Mouse (Mus musculus): Measurements from ENCODE around the gene Supt7l. TPM values are rescaled to one million over a fixed set of nuclear protein-coding genes. Genes with fewer than 3 reads are reported as not detected.
"Not testable (repeated sequence)": the region's sequence is repeated elsewhere in the genome, so short reads cannot be mapped to it uniquely, and the experiment has no call there.

The Supt7l gene
- 26.2 and 29.2 TPM in 2 replicates for total RNA-seq (2017)

GRCm38 (mm10) chr5:31527707-31528106, at the start of gene Supt7l:
Supt7l (minus strand) TSS chr5:31527807.
- ATAC-seq (replicated peaks in 1 of 2; ENCODE audit: insufficient read depth in 1 of 2, low FRiP score in 2 of 2, low TSS enrichment in 1 of 2, low read depth in 1 of 2, poor library complexity in 2 of 2, severe bottlenecking in 2 of 2): not testable (repeated sequence)

GRCm38 (mm10) chr5:31576539-31576975, 49.0 kb upstream of the Supt7l start:
- 0 out of 4 replicates have a peak, but pooled peaks of 1 of the 2 experiments have one; percentile 42 for ATAC-seq (replicated peaks in 1 of 2; ENCODE audit: insufficient read depth in 1 of 2, low FRiP score in 2 of 2, low TSS enrichment in 1 of 2, low read depth in 1 of 2, poor library complexity in 2 of 2, severe bottlenecking in 2 of 2)

DNA sequence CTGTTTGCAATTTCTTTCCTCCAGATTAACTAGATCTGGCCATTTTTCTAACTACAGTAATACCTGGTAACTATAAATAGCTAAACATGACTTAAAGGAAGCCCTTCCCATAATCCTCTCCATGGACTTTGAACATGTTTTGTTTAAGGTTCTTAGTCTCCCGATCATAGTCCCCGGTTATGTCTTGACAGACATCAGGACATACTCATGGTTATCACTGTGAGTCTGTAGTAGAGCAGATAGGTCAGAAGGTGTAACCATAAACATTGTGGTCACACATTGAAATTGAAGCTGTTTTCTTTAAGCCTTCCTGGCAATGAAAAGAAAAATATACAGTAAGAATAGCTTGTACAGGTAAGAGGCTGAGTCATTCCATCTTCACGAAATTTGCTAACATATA, 46.1 kb upstream of the Supt7l start:
- ATAC-seq (replicated peaks in 1 of 2; ENCODE audit: insufficient read depth in 1 of 2, low FRiP score in 2 of 2, low TSS enrichment in 1 of 2, low read depth in 1 of 2, poor library complexity in 2 of 2, severe bottlenecking in 2 of 2): no peak

DNA sequence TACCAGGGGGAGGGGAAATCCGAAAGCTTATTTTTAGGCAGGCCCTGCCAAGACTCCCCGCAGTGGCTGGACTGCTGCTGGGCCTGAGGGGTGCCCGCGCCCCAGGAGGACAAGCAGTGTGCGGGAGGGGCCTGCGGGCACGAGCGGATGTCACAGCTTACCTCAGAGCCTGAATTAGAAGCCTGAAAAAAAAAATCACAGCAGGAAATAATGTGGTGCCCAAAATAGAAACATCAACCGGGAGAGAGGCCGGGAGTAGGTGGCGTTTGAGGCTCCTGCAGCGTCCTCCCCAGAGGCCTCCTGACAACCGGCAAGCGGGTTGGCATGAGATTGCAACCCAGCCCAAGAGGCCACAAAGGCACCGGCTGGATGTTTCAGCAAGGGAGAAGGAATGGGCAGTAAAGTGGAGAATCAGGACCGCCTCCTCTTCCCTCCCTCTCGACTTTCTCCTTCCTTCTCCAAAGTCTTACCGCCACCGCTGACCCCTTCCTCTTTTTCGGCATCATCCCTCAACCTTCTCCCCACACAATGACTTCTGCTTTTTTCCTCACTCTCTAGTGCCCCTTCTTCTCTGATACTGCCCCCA, 43.5 kb upstream of the Supt7l start:
- peak; percentile 85 to 92 for ATAC-seq (replicated peaks in 1 of 2; ENCODE audit: insufficient read depth in 1 of 2, low FRiP score in 2 of 2, low TSS enrichment in 1 of 2, low read depth in 1 of 2, poor library complexity in 2 of 2, severe bottlenecking in 2 of 2)

DNA sequence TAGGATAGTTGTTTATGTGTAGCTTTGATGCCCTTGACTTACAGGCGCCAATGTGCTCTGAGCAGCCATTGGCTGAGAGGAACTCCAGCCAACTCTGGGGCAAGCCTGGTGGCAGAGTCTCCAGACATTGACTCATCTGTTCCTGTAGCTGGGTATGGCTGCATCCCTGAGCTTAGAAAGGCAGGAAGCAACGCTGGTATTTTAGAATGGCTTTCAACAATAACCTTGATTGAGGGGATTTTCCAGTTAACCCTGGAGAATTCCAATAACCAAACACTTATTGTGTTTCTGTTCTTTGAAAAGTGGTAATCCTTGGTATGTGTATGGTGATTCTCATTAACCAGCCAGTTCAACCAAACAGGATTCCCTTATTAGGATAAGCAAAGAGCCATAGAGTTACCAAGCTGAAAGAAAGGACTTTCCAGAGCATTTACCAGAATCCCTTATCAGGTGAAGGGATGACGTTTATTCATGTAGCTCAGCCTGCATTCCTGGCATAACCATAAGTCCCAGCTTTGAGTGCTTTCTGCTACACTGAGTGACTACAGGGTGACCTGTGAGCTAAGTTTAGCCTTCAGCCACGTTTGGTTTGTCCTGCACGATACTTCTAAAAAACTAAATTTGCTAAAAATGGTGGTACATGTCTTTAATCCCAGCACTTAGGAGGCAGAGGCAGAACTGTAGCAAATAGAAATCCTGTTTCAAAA, 40.5 kb upstream of the Supt7l start:
- no peak for ATAC-seq (replicated peaks in 1 of 2; ENCODE audit: insufficient read depth in 1 of 2, low FRiP score in 2 of 2, low TSS enrichment in 1 of 2, low read depth in 1 of 2, poor library complexity in 2 of 2, severe bottlenecking in 2 of 2)

- no peak for ATAC-seq (replicated peaks in 1 of 2; ENCODE audit: insufficient read depth in 1 of 2, low FRiP score in 2 of 2, low TSS enrichment in 1 of 2, low read depth in 1 of 2, poor library complexity in 2 of 2, severe bottlenecking in 2 of 2)
Measured at GRCm38 (mm10) chr5:31566457-31566856, 38.9 kb upstream of the Supt7l start.

- ATAC-seq (replicated peaks in 1 of 2; ENCODE audit: insufficient read depth in 1 of 2, low FRiP score in 2 of 2, low TSS enrichment in 1 of 2, low read depth in 1 of 2, poor library complexity in 2 of 2, severe bottlenecking in 2 of 2): no peak
Measured at GRCm38 (mm10) chr5:31566026-31566425, 38.4 kb upstream of the Supt7l start.

DNA sequence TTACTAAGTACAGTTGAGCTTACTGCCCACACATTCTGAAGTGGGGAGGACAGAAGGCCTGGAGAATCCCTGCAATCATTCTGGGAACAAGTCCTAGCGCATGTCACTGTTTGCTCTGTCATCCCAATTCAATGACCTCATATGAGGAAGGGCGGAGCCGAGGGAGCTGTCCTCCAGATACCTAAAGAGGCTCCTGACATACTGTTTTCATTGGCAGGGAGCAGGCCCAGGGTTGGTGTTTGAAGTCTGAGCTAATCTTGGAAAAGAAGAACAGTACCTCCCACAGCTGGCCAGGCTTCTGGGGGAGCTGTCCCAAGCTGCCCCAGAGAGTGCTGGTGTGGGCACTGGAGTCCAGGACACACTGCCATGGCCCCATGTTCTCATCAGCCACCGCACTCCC, 37.4 kb upstream of the Supt7l start:
- ATAC-seq (replicated peaks in 1 of 2; ENCODE audit: insufficient read depth in 1 of 2, low FRiP score in 2 of 2, low TSS enrichment in 1 of 2, low read depth in 1 of 2, poor library complexity in 2 of 2, severe bottlenecking in 2 of 2): no peak

DNA sequence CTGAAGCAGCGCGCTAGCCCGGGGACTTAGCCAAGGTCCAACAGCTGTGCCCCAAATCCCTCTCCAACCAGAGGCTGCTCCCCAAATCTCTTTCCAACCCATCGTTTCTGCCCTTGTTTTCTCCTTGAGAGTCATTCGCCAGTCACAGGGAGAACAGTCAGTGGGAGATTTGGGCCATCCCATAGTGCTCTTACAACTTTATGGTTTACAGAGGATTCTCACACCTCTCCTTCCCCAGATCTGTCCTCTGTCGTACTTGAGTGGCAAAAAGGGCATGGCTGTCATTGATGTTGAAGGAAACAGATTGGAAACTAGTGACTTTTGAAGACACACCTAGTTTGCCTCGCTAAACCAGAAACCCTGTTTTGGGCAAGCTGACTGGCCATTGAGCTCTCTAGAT, 36.3 kb upstream of the Supt7l start:
- no peak for ATAC-seq (replicated peaks in 1 of 2; ENCODE audit: insufficient read depth in 1 of 2, low FRiP score in 2 of 2, low TSS enrichment in 1 of 2, low read depth in 1 of 2, poor library complexity in 2 of 2, severe bottlenecking in 2 of 2)

GRCm38 (mm10) chr5:31563496-31563895, 35.9 kb upstream of the Supt7l start:
- peak; percentile 49 to 76; a peak in 2 of 4 replicates for ATAC-seq (replicated peaks in 1 of 2; ENCODE audit: insufficient read depth in 1 of 2, low FRiP score in 2 of 2, low TSS enrichment in 1 of 2, low read depth in 1 of 2, poor library complexity in 2 of 2, severe bottlenecking in 2 of 2)

DNA sequence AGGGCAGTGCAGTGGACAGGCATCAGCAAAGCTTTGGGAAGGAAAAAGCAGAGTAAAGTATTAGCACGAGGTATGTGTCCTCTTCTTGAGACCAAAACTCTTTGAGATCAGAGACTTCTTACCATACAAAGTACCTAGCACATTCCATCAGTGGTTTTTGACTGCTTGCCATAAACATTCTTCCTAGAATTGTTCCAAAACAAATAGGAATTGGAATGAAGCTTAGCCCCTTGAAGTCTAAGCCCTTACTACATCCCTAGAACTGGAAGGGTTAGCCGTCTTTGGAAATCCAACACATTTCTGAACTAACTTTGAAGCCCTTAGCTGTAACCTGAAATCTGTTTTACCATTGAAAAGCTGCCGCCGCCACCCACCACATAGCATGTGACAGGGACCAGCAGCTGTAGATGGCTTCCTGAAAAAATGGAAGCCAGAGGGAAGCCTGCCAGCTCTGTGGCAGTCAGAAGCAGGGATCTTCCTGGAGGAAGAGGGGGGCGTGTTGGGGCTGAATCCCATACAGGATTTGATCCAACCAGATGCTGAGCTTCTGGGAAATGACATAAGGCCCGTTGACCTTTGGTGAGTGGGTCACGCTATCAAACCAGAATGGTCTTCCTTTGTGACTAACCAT, 34.5 kb upstream of the Supt7l start:
- ATAC-seq (replicated peaks in 1 of 2; ENCODE audit: insufficient read depth in 1 of 2, low FRiP score in 2 of 2, low TSS enrichment in 1 of 2, low read depth in 1 of 2, poor library complexity in 2 of 2, severe bottlenecking in 2 of 2): no peak

DNA sequence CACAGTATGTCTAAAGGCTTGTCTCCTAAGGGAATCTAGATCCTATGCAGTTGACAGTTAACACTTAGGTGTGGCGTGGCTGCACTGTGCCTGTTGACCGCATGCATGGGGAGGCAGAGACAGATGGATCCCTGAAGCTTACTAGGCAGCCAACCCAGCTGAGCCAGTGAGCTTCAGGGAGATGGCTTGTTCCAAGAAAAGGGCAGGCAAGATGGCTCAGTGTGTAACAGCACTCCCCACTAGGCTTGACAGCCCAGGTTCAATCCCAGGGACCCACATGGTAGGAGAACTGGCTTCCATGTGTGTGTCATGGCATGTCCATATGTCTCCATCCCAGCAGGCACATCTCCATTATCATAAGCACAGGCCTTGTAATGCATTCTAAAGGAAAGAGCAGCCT, 32.7 kb upstream of the Supt7l start:
- no peak for ATAC-seq (replicated peaks in 1 of 2; ENCODE audit: insufficient read depth in 1 of 2, low FRiP score in 2 of 2, low TSS enrichment in 1 of 2, low read depth in 1 of 2, poor library complexity in 2 of 2, severe bottlenecking in 2 of 2)

- ATAC-seq (replicated peaks in 1 of 2; ENCODE audit: insufficient read depth in 1 of 2, low FRiP score in 2 of 2, low TSS enrichment in 1 of 2, low read depth in 1 of 2, poor library complexity in 2 of 2, severe bottlenecking in 2 of 2): no peak
Measured at GRCm38 (mm10) chr5:31559401-31559800, 31.8 kb upstream of the Supt7l start.

GRCm38 (mm10) chr5:31535228-31535627, 7.6 kb upstream of the Supt7l start:
- ATAC-seq (replicated peaks in 1 of 2; ENCODE audit: insufficient read depth in 1 of 2, low FRiP score in 2 of 2, low TSS enrichment in 1 of 2, low read depth in 1 of 2, poor library complexity in 2 of 2, severe bottlenecking in 2 of 2): no peak

- ATAC-seq (replicated peaks in 1 of 2; ENCODE audit: insufficient read depth in 1 of 2, low FRiP score in 2 of 2, low TSS enrichment in 1 of 2, low read depth in 1 of 2, poor library complexity in 2 of 2, severe bottlenecking in 2 of 2): no peak
Measured at GRCm38 (mm10) chr5:31528560-31528959, 953 bp upstream of the Supt7l start.

GRCm38 (mm10) chr5:31527117-31527680, 408 bp downstream of the Supt7l start:
- peak in 1 of 2 experiments; percentile 30; a peak in 1 of 4 replicates for ATAC-seq (replicated peaks in 1 of 2; ENCODE audit: insufficient read depth in 1 of 2, low FRiP score in 2 of 2, low TSS enrichment in 1 of 2, low read depth in 1 of 2, poor library complexity in 2 of 2, severe bottlenecking in 2 of 2)

DNA sequence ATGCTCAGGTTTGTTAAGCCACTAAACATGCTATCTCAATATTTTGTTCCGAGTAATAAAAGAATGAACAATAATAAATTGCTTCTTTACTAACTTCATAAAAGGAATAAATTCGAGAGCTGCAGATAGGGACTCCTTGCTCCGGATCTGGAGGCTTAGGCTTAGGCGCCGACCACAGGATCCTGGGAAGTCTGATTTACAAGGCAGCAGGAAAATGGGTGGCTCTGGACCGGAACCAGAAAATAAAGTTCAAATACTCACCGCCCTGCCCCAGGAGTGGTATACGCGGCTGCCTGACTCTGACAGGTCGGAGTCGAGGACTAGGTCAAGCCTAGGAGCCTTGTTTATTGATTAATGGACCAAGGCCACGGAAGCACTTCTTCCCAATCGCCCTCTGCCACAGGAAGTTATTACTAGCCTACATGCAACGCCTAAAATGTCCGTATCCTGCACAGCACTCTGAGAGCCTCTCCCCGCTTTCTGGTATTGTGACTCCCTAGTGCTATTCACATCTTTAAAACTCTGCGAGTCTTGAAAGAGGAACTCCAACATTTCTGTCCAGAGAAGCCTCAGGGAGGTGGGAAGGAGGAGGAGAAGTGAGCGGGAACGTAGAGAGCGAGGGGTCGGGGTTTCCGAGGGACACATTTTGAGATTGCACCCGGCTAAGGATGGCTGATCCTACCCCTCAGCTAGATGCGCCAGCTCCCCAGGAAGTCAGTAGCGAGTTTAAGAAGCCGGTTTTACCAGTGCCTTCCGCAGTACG, 1.1 kb downstream of the Supt7l start, which contains the start of gene Slc4a1ap:
Gene Slc4a1ap, plus strand, starts transcription at position 642 of the 763 bp plus-strand sequence.
- peak; percentile 78 to 90 for ATAC-seq (replicated peaks in 1 of 2; ENCODE audit: insufficient read depth in 1 of 2, low FRiP score in 2 of 2, low TSS enrichment in 1 of 2, low read depth in 1 of 2, poor library complexity in 2 of 2, severe bottlenecking in 2 of 2)

Measured in hematopoietic stem cell, adult 5-6 weeks (primary cell).